Mouse (Mus musculus): ENCODE measurements around the gene Slc41a2.
"Not testable (repeated sequence)": the region's sequence is repeated elsewhere in the genome, so short reads cannot be mapped to it uniquely, and the experiment has no call there.

Gene Slc41a2

GRCm38 (mm10) chr10:83337159-83337951, at the start of gene Slc41a2:
Gene Slc41a2, minus strand, starts transcription at chr10:83337882.
- DNase-seq (ENCODE audit: low read depth, low spot score) = peak; percentile 61

DNA sequence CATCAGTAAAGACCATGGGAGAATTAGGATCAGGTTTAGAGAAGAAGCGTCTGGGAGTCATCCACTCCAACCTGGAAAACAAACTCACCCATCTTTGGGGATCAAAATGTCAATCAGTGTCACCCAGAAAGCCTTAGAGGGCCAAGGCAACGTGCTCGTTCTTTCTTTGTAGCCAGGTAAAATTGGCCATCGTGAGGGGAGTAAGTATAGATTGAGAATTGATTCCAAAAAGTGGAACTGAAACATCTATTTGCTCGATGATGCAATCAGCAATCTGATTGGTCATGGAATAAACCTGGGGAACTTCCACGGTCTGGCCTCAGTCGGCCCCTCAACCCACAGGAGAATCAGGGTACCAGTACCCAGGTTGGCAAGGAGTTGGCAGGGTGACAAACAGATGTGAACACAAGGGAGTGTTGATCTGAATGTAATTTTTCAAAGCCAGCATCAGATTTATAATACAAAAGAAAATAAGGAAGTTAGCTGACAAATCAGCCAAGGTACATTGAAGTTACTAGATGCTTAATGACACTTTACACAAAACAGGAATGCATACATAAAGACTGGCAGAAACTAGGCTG, 47.7 kb upstream of the Slc41a2 start:
- DNase-seq (ENCODE audit: low read depth, low spot score) = no peak

- DNase-seq (ENCODE audit: low read depth, low spot score) = no peak
Observed at GRCm38 (mm10) chr10:83384456-83385215, 47.0 kb upstream of the Slc41a2 start.

GRCm38 (mm10) chr10:83383863-83384262, 46.2 kb upstream of the Slc41a2 start:
- DNase-seq (ENCODE audit: low read depth, low spot score) = no peak

DNA sequence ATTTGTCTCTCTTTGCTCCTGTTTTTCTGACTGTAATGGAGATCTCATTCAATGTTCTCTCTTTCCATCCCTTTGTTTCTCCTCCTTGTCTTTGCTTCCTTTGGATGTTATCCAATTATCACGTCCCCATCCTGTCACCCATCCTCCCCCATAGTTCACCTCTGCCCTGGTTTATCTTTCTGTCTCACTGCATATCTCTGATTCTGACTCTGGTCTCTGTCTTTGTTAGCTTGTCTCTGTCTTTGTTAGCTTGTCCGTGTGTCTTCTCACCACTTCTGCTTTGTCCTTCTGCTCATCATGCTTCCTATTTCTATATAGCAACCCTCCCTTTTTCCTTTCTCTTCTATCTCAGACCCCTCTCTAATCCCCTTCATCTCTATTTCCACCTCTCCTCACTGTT, 45.3 kb upstream of the Slc41a2 start:
- DNase-seq (ENCODE audit: low read depth, low spot score) = no peak

- no peak for DNase-seq (ENCODE audit: low read depth, low spot score)
Observed at GRCm38 (mm10) chr10:83382528-83382927, 44.8 kb upstream of the Slc41a2 start.

DNA sequence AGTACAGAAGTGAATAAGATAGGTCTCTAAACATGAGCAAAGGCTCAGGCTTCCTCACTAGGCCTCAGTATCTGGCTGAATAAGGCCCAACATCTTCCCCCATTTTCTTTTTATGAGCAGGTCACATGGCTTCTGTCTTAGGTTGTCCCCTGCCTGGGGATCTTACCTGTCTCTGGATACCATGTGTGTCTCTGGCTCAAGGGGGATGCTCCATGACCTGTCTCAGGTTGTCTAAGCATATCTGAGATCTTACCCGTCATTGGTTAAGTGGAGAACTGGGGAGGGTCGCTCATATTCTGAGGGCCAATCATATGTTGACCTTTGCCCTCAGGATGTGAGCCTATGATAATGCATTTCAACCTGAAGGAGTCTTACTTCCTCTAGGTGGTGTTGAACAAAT, 42.8 kb upstream of the Slc41a2 start:
- DNase-seq (ENCODE audit: low read depth, low spot score) = no peak

- DNase-seq (ENCODE audit: low read depth, low spot score) = no peak
Observed at GRCm38 (mm10) chr10:83378083-83378833, 40.6 kb upstream of the Slc41a2 start.

DNA sequence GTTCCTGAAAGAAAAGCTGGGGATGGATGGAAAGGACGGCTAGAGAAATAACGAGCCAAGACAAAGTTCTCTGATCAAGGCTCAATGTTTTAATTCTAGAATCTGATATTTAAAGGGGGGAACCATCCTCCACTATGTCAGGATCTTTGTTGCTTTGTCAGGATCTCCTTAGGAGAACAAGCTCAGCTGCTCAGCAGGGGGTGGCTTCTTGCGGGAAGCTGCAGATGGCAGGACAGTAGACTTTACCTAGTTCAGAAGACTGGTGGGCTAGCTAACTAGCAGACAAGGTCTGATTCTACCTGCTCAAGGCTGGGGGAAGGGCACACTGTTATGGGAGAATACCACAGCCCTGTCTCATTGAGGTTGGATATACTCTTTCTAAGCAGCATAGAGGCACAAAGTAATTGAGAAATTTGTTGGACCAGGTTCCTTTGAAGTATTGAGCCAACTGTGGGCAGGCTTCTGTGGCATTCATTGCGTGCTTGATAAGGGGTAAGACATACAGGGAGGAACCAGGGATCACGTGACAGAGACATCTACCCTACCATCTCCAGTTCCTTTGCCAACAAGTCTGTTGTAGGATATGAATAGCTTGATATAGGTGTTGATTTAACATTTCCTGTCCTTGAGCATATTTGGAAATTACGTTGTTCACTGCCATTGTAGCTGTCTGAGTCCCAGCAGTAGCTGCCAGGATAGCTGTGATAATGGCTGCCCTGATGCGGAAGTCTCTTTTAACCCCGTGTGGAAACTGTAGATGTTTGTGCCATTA, 39.4 kb upstream of the Slc41a2 start:
- DNase-seq (ENCODE audit: low read depth, low spot score) = no peak

DNA sequence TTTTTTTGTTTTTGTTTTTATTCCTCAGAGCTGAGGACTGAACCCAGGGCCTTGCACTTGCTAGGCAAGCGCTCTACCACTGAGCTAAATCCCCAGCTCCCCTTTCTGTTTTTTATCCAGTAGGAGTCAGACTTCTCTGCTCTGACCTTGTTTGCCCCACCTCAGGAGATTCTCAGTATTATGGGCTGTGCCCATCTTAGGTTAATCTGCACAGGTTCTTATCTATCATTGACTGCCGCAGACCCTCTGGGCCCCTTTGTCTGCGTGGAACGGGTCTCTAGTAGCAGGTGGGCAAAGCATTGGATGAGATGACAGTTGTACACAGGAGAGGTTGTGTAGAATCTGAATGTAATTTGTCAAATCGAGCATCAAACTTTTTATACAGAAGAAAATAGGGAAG, 37.8 kb upstream of the Slc41a2 start:
- not testable (repeated sequence) for DNase-seq (ENCODE audit: low read depth, low spot score)

- no peak for DNase-seq (ENCODE audit: low read depth, low spot score)
Observed at GRCm38 (mm10) chr10:83374045-83374656, 36.5 kb upstream of the Slc41a2 start.

DNA sequence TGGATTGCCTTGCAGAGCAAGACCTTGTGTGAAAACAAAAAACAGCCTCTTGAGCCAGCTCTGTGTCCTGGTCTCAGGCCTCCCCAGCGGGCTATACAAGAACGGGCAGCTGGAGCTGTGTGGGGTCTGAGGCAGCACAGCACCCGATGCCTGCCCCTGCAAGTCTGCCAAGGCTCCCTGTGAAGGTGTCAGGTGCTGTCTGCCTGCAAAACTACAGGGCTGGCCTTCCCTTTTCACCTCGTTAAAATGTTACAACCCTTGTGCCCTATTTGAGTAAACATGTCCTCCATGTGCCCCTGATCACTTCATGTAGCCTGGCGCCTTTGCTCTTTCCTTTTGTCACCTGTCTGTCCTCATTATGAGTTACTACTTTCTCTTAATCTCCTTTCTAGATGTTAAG, 31.2 kb upstream of the Slc41a2 start:
- DNase-seq (ENCODE audit: low read depth, low spot score) = no peak

DNA sequence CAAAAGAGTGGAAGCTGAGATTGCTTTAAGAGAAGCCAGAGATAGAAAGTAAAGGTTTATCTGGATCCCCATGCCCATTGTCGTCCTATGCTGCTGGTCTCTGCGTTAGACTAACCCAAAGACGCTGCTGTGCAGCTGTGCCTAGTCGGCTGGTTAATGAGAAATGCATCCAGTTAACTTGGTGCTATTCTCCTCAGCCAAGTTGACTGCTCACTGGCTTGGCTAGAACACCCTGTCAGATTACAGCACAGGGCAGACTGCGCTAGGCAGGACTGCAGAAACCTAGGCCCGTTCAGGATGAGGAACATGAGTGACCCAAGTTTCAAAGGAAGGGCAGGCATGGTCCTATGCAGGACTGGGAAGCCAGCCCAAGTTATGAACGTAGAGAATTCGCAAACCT, 25.8 kb upstream of the Slc41a2 start:
- DNase-seq (ENCODE audit: low read depth, low spot score) = no peak

- no peak for DNase-seq (ENCODE audit: low read depth, low spot score)
Observed at GRCm38 (mm10) chr10:83361643-83362382, 24.1 kb upstream of the Slc41a2 start.

DNA sequence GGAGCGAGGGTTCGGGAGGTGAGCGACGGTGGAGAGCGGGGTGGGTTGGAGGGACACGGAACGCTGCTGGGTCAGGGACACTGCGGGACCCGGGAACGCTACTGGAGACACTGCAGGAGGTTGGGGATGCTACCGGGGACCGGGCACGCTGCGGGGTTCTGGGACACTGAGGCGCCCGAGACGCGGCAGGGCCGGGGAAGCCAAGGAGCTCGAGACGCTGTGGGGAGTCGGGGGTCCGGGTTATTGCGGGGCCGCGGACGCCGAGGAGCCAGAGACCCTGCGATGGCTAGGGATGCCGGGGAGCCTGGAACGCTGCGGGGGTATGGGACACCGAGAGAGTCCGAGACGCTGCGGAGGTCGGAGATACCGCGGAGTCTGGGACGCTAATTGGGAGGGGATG, 22.7 kb upstream of the Slc41a2 start:
- no peak for DNase-seq (ENCODE audit: low read depth, low spot score)

DNA sequence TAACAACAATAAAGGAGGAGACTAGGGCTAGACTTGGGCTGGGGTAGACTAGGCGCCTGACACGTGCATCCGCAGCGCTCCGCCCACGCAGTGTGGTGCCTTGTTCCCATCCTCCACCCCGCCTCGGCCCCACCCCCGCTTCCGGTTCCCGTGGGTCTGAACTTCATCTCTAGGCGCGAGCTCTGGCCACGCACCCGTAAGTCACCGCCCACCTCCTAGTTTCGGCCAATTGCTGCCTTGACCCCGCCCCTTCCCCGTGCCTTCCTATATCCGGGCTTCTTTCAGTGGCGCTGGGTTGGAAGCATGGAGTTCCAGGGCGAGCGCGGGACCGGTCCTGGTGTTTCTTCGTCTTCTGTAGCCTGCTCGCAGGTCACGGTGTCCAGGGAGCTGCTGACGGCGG, 22.3 kb upstream of the Slc41a2 start, which contains the start of gene D10Wsu102e:
D10Wsu102e (plus strand) TSS at position 266 of the 400 bp plus-strand sequence.
- peak; percentile 89 for DNase-seq (ENCODE audit: low read depth, low spot score)

DNA sequence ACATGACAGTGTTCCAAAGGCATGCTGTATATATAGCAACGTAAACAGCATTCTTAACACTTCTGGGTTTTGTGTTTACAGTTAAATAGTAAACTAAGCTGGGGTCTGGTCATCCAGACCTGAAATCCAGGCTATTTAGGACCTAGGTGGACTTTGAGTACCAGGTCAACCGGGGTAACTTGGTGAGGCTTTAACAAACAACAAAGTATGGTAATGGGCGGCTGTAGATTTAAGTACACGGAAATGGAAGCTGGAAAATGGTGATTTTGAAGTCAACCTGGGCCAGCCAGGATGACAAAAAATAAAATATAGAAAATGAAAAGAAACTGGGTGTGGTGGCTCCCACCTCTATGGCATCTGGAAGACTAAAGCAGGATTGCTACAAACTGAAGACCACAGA, 21.8 kb upstream of the Slc41a2 start:
- no peak for DNase-seq (ENCODE audit: low read depth, low spot score)

DNA sequence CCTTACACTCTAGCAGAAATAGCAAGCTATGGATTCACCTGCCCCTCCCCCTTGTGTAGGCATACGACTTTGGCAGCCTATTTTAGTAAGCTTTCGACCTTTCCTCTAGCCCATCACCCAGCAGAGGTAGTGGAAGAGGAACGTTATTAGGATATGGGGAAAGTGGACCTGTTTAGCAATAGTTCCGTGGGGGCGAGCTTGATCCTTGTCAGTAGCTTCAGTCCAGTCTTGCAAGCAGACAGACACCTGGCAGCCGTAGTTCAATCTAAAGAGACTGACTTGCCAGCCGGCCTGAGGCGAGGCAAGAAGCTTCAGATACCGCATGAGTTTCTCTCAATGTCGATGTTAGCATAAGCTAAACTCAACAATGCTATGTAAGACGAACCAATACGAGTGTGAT, 18.7 kb upstream of the Slc41a2 start:
- DNase-seq (ENCODE audit: low read depth, low spot score) = no peak

DNA sequence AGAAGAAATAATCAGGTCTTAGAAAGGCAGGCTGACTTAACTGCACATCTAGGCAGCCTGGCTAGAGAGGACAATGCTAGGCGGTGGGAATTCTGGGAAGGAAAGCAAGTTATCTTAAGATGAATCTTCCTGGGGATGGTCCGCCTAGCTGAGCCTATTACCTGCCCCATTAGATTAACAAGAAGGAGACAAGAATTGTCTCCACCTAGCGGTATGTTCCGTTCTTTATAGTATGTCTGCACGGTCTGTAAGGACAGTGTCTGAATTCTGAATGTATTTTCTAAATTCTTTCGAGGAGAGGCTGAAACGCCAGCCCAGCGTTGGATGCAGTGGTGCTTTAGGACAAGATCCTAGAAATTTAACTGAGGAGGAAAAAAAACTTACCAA, 16.6 kb upstream of the Slc41a2 start:
- DNase-seq (ENCODE audit: low read depth, low spot score) = no peak

All from retina, postnatal 7 days (tissue).